Mouse (Mus musculus): ENCODE measurements around the gene Gm20388. TPM values are rescaled to one million over a fixed set of nuclear protein-coding genes. Genes with fewer than 3 reads are reported as not detected.

The Gm20388 gene
- polyA plus RNA-seq, 1 experiment = 0.36 TPM

DNA sequence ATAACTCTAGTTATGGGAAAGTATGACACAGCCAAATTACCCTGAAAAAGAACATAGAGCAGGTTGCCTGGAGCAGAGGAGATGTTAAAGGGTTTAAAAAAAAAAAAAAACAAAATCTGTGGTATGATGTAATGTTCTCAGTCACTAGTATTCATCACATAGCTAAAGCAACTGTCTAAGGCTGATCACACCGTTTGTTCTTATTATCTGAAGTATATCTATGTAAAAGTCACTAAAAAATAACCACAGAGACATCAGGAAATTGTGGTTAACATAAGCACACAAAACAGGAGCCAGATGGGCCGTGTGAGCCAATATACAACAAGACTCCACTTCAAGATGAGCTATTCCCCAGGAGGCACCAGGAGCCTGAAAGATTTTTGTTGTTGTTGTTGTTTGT, 3089.7 kb downstream of the Gm20388 start:
- Histone ChIP-seq H3K36me3 (ENCODE audit: control insufficient read depth) (peaks cover 2% of the 10 kb centered on the region), H3K9me3 (ENCODE audit: control insufficient read depth, low read length) (no peaks in the 10 kb centered on the region), H3K4me3 (replicated peaks) (no peak overlapping the region), H3K27me3 (ENCODE audit: control insufficient read depth) (no peaks in the 10 kb centered on the region), H3K4me1 (ENCODE audit: control insufficient read depth) (peaks cover 18% of the 10 kb centered on the region)
- no peak for TF ChIP-seq GATA1 (IDR thresholded peaks at IDR 0.05; ENCODE audit: low read length)
- no peak for TF ChIP-seq TAL1 (IDR thresholded peaks at IDR 0.05; ENCODE audit: low read length)

- H3K4me1 ChIP-seq (ENCODE audit: control insufficient read depth) = peaks cover 23% of the 10 kb centered on the region
- H3K36me3 ChIP-seq (ENCODE audit: control insufficient read depth) = peaks cover 5% of the 10 kb centered on the region
- no peaks in the 10 kb centered on the region for H3K9me3 ChIP-seq (ENCODE audit: control insufficient read depth, low read length)
- no peak for TF ChIP-seq GATA1 (IDR thresholded peaks at IDR 0.05; ENCODE audit: low read length)
- no peak for TF ChIP-seq TAL1 (IDR thresholded peaks at IDR 0.05; ENCODE audit: low read length)
- no peak overlapping the region for H3K4me3 ChIP-seq (replicated peaks)
- no peaks in the 10 kb centered on the region for H3K27me3 ChIP-seq (ENCODE audit: control insufficient read depth)
Observed at GRCm38 (mm10) chr8:123004033-123004922, 3093.6 kb downstream of the Gm20388 start.

DNA sequence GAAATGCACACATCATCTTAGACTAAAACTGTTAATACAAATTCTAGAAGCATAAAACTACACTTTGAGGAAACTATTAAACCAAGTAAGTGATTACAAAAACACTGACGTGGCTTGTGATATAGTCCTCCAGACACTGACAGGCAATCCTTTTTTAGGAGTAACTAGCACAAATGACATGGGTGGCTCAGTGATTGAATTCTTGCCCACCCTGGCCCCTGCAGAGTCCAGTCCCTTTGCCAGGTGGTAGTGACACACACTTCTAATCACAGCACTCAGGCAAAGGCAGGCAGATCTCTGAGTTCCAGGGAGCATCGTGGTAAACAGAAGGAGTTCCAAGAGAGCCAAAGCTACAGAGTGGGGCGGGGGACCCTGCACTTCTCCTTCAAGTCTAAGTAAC, 3094.7 kb downstream of the Gm20388 start:
- Histone ChIP-seq H3K4me3 (replicated peaks) (no peak overlapping the region), H3K9me3 (ENCODE audit: control insufficient read depth, low read length) (no peaks in the 10 kb centered on the region), H3K27me3 (ENCODE audit: control insufficient read depth) (no peaks in the 10 kb centered on the region), H3K4me1 (ENCODE audit: control insufficient read depth) (peaks cover 27% of the 10 kb centered on the region), H3K36me3 (ENCODE audit: control insufficient read depth) (peaks cover 14% of the 10 kb centered on the region)
- TF ChIP-seq TAL1 (IDR thresholded peaks at IDR 0.05; ENCODE audit: low read length) (no peak), GATA1 (IDR thresholded peaks at IDR 0.05; ENCODE audit: low read length) (no peak)

DNA sequence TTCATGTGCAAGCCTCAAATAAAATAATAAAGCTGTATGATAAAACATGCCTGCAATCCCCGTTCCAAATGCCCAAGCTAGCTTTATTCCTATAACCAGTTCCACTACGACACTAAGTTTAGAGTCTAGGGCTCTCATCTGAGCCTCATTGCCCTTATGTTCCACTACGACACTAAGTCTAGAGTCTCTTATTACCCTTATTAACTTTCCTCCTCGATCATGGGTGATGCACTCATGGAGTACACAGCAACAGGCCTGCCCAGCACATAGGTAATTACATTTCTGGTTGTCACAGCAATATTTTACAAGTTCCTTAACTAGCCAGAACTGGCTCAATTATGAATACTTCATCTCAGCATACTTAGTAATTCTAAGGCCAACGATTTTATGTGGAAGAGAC, 3095.2 kb downstream of the Gm20388 start:
- Histone ChIP-seq H3K4me1 (ENCODE audit: control insufficient read depth) (peaks cover 30% of the 10 kb centered on the region), H3K4me3 (replicated peaks) (no peak overlapping the region), H3K9me3 (ENCODE audit: control insufficient read depth, low read length) (no peaks in the 10 kb centered on the region), H3K27me3 (ENCODE audit: control insufficient read depth) (no peaks in the 10 kb centered on the region), H3K36me3 (ENCODE audit: control insufficient read depth) (peaks cover 18% of the 10 kb centered on the region)
- TF ChIP-seq TAL1 (IDR thresholded peaks at IDR 0.05; ENCODE audit: low read length) = no peak
- no peak for TF ChIP-seq GATA1 (IDR thresholded peaks at IDR 0.05; ENCODE audit: low read length)

GRCm38 (mm10) chr8:123011321-123011720, 3100.7 kb downstream of the Gm20388 start:
- Histone ChIP-seq H3K27me3 (ENCODE audit: control insufficient read depth) (no peaks in the 10 kb centered on the region), H3K4me1 (ENCODE audit: control insufficient read depth) (peaks cover 24% of the 10 kb centered on the region), H3K4me3 (replicated peaks) (no peak overlapping the region), H3K36me3 (ENCODE audit: control insufficient read depth) (peaks cover 52% of the 10 kb centered on the region), H3K9me3 (ENCODE audit: control insufficient read depth, low read length) (no peaks in the 10 kb centered on the region)
- no peak for TF ChIP-seq TAL1 (IDR thresholded peaks at IDR 0.05; ENCODE audit: low read length)
- TF ChIP-seq GATA1 (IDR thresholded peaks at IDR 0.05; ENCODE audit: low read length) = no peak

GRCm38 (mm10) chr8:123014429-123014828, 3103.8 kb downstream of the Gm20388 start:
- no peaks in the 10 kb centered on the region for H3K9me3 ChIP-seq (ENCODE audit: control insufficient read depth, low read length)
- H3K36me3 ChIP-seq (ENCODE audit: control insufficient read depth) = peaks cover 69% of the 10 kb centered on the region
- no peak overlapping the region for H3K4me3 ChIP-seq (replicated peaks)
- no peaks in the 10 kb centered on the region for H3K27me3 ChIP-seq (ENCODE audit: control insufficient read depth)
- H3K4me1 ChIP-seq (ENCODE audit: control insufficient read depth) = peaks cover 33% of the 10 kb centered on the region
- TF ChIP-seq TAL1 (IDR thresholded peaks at IDR 0.05; ENCODE audit: low read length) = no peak
- no peak for TF ChIP-seq GATA1 (IDR thresholded peaks at IDR 0.05; ENCODE audit: low read length)

DNA sequence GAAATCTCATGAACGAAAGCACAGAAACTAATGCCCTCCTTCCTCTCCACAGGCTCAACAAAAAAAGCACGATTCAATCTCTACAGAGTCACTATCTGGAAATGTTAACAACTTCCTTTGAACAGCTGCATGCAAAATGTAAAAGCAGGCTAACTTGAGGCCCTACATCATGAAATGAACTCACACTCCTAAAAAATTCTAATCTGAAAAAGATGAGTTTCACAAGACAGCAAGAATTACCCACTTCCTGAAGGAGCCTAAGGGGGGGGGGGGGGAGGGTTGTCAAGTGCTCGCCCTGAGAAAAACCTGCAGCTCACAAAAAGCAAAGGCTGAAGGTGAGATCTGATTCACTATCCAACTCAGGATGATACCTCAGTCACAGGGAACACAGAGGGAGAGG, 3104.4 kb downstream of the Gm20388 start:
- Histone ChIP-seq H3K36me3 (ENCODE audit: control insufficient read depth) (peaks cover 64% of the 10 kb centered on the region), H3K27me3 (ENCODE audit: control insufficient read depth) (no peaks in the 10 kb centered on the region), H3K9me3 (ENCODE audit: control insufficient read depth, low read length) (no peaks in the 10 kb centered on the region), H3K4me3 (replicated peaks) (no peak overlapping the region), H3K4me1 (ENCODE audit: control insufficient read depth) (peaks cover 31% of the 10 kb centered on the region)
- TF ChIP-seq GATA1 (IDR thresholded peaks at IDR 0.05; ENCODE audit: low read length) (no peak), TAL1 (IDR thresholded peaks at IDR 0.05; ENCODE audit: low read length) (no peak)

DNA sequence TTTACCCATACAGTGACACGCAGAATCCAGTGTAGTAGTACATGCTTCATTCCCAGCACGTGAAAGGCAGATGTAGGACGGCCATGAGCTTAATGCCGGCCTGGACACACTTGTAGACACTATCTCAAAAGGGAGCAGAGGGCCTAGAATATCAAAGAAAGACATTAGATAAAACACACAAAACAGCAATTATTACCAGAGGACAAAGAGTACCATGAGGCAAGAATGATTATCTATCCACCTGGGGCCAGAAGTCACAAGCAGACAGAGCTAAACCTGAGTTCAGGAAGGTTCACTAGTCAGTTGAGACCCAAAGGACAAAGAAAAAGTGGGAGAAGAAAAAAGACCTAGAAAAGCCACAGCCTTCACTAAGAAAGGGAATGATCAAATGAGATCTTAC, 3106.5 kb downstream of the Gm20388 start:
- TF ChIP-seq GATA1 (IDR thresholded peaks at IDR 0.05; ENCODE audit: low read length) = no peak
- no peak for TF ChIP-seq TAL1 (IDR thresholded peaks at IDR 0.05; ENCODE audit: low read length)
- no peaks in the 10 kb centered on the region for H3K9me3 ChIP-seq (ENCODE audit: control insufficient read depth, low read length)
- no peak overlapping the region for H3K4me3 ChIP-seq (replicated peaks)
- peaks cover 60% of the 10 kb centered on the region for H3K36me3 ChIP-seq (ENCODE audit: control insufficient read depth)
- peaks cover 32% of the 10 kb centered on the region for H3K4me1 ChIP-seq (ENCODE audit: control insufficient read depth)
- H3K27me3 ChIP-seq (ENCODE audit: control insufficient read depth) = no peaks in the 10 kb centered on the region

- no peaks in the 10 kb centered on the region for H3K27me3 ChIP-seq (ENCODE audit: control insufficient read depth)
- H3K4me1 ChIP-seq (ENCODE audit: control insufficient read depth) = peaks cover 35% of the 10 kb centered on the region
- no peaks in the 10 kb centered on the region for H3K9me3 ChIP-seq (ENCODE audit: control insufficient read depth, low read length)
- H3K36me3 ChIP-seq (ENCODE audit: control insufficient read depth) = peaks cover 55% of the 10 kb centered on the region
- TF ChIP-seq GATA1 (IDR thresholded peaks at IDR 0.05; ENCODE audit: low read length) = no peak
- no peak for TF ChIP-seq TAL1 (IDR thresholded peaks at IDR 0.05; ENCODE audit: low read length)
- H3K4me3 ChIP-seq (replicated peaks) = no peak overlapping the region
Observed at GRCm38 (mm10) chr8:123018484-123019164, 3108.0 kb downstream of the Gm20388 start.

All from erythroblast, embryonic 14.5 days (primary cell).